Mouse (Mus musculus) E14TG2a.4 (cell line): ENCODE results near the gene Psmd10.

Experiments used
- H3K27me3 ChIP-seq: 2 replicates; pipeline ENCODE4 v1.6.1; 2014; ENCODE audit warnings: low read length, control low read depth; ENCODE audit not compliant: insufficient read depth
- H3K36me3 ChIP-seq: 2 replicates; pipeline ENCODE4 v1.6.1; 2014; ENCODE audit warnings: low read length, control low read depth; ENCODE audit not compliant: insufficient read depth
- H3K4me1 ChIP-seq: replicated peaks from 2 replicates; pipeline ENCODE4 v1.6.1; 2014; ENCODE audit warnings: low read depth, low read length, control low read depth
- H3K4me3 ChIP-seq: replicated peaks from 2 replicates; pipeline ENCODE4 v1.5.1; 2014; ENCODE audit warnings: mild to moderate bottlenecking, low read length
- H3K9me3 ChIP-seq: 2 replicates; pipeline ENCODE4 v1.6.1; 2014; ENCODE audit warnings: low read length, control low read depth
- CTCF ChIP-seq: conservative IDR thresholded peaks from 2 replicates; pipeline ENCODE4 v1.5.1; 2014; ENCODE audit warnings: low read length
- NANOG ChIP-seq: IDR thresholded peaks from 2 replicates; pipeline ENCODE4 v1.6.1; 2014; ENCODE audit warnings: borderline replicate concordance, low read length, mixed read lengths
- POU5F1 ChIP-seq: IDR thresholded peaks from 2 replicates; pipeline ENCODE4 v1.6.1; 2014; ENCODE audit warnings: low read length, borderline replicate concordance

Psmd10 gene

DNA sequence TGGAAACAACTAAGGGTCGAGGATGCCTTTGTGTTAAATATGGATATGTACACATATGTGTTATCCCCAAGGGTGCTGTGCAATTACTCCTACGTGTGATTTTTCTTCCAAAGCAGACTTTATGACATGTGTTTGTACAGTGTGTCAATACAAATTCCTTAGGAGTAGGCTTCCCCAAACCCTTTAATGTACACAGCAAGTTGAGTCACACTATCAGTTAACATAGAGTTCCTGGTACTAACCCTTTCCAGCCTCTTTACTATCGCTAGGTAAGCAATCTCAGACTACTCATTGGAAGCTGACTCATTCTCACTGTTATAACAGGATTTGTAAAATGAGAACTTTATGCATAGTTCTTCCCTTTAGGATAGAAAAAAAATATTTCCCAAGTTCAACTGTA is 53.0 kb downstream of the Psmd10 start:
- H3K27me3 ChIP-seq: no peaks in the 10 kb centered on the region
- TF ChIP-seq NANOG (no peak), CTCF (no peak), POU5F1 (no peak)
- no peaks in the 10 kb centered on the region for H3K4me1 ChIP-seq
- H3K9me3 ChIP-seq: no peaks in the 10 kb centered on the region
- no peaks in the 10 kb centered on the region for H3K36me3 ChIP-seq
- H3K4me3 ChIP-seq: no peak overlapping the region
